Mouse (Mus musculus) kidney, postnatal 0 days (tissue): ENCODE measurements around the gene Gm11127. TPM values are rescaled to one million over a fixed set of nuclear protein-coding genes. Genes with fewer than 3 reads are reported as not detected.
A peak's percentile ranks its signal among the peaks of the same experiment; 100 is the strongest.
"Not testable (repeated sequence)": the region's sequence is repeated elsewhere in the genome, so short reads cannot be mapped to it uniquely, and the experiment has no call there.

ENCODE experiments used
- ATAC-seq: fragments of 200-750 bp; cut with Nextera tagmentation; replicated peaks from 2 replicates; pipeline ENCODE4 v1.8.0; 2017; ENCODE audit warnings: low read depth, moderate number of reproducible peaks, moderate TSS enrichment, moderate library complexity; ENCODE audit not compliant: low FRiP score
- DNase-seq: peaks from one replicate; pipeline ENCODE4 v3.0.0-alpha.2; 2016; ENCODE audit warnings: low spot score
- H3K27ac ChIP-seq: fragments of 300-500 bp; sonication (generic); 2 replicates; pipeline ENCODE4 v1.5.1; 2014; ENCODE audit warnings: mild to moderate bottlenecking
- H3K27me3 ChIP-seq: fragments of 300-500 bp; sonication (generic); 2 replicates; pipeline ENCODE4 v1.6.1; 2014; ENCODE audit warnings: low read length, mixed read lengths; ENCODE audit not compliant: insufficient read depth
- H3K36me3 ChIP-seq: fragments of 300-500 bp; sonication (generic); 2 replicates; pipeline ENCODE4 v1.6.1; 2014; ENCODE audit warnings: low read length, mixed read lengths; ENCODE audit not compliant: insufficient read depth
- H3K4me1 ChIP-seq: fragments of 300-500 bp; sonication (generic); replicated peaks from 2 replicates; pipeline ENCODE4 v1.6.1; 2014; ENCODE audit warnings: antibody characterized with exemption, low read length, mixed read lengths; ENCODE audit not compliant: insufficient read depth
- H3K4me2 ChIP-seq: fragments of 300-500 bp; sonication (generic); 2 replicates; pipeline ENCODE4 v1.6.1; 2014; ENCODE audit warnings: mild to moderate bottlenecking, low read length, moderate library complexity, mixed read lengths
- H3K4me3 ChIP-seq: fragments of 300-500 bp; sonication (generic); replicated peaks from 2 replicates; pipeline ENCODE4 v1.5.1; 2014; ENCODE audit warnings: low read depth, low read length
- H3K9ac ChIP-seq: fragments of 300-500 bp; sonication (generic); 2 replicates; pipeline ENCODE4 v1.6.1; 2014; ENCODE audit warnings: low read depth, low read length
- H3K9me3 ChIP-seq: fragments of 300-500 bp; sonication (generic); replicated peaks from 2 replicates; pipeline ENCODE4 v1.6.1; 2016; ENCODE audit warnings: low read length, inconsistent platforms, mixed read lengths
- CTCF ChIP-seq: IDR thresholded peaks from 2 replicates; pipeline ENCODE4 v1.5.1; 2016; ENCODE audit warnings: antibody characterized with exemption, low read depth, mild to moderate bottlenecking, moderate library complexity
- WGBS: fragments of 180-500 bp; shearing (Covaris S2); extraction: QIAGEN DNeasy Blood & Tissue Kit; methylation state at CpG from one replicate; pipeline ENCODE4 v1.1.7; 2014; 5-methylcytosine and 5-hydroxymethylcytosine counted together
- polyA plus RNA-seq: library from polyadenylated mRNA; unstranded; fragments of >200 nt; fragmentation: Nextera tagmentation; extraction: Ambion mirVana; gene quantifications from 2 replicates; pipeline ENCODE4 v1.2.1, GENCODE M21; 2015

Gm11127 gene
- polyA plus RNA-seq, 1 experiment from 2014 or later = 0.22 TPM

DNA sequence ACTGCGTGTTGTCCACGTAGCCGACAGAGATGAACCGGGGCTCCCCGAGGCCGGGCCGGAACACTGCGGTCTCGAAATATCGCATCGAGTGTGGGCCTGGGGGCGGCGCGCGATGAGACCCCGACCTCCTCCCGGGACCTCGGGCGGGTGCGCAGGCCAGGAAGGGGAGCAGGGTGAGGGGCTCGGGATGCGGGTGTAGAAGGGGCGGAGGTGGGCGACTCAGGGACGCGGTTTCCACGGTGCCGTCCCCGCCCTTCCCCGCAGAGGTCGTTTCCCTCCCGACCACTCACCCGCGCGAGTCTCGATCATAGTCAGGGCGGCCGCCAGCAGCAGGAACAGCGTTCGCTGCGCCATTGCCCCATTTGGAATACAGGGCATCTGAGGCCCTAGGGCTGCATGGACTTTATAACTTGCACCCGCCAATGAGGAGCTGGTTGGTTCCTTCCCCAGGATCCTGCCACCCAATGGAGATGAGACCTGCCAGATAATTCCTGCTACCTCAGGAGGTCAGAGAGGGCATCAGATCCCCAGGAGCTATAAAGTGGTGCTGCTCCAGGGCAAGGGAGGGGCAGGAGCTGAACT lies 25.8 kb upstream of the Gm11127 start:
- H3K9ac ChIP-seq = peak overlapping the region; percentile 42; the same call in 1 of the 2 replicates
- no peak for DNase-seq
- WGBS = under 1% methylated on average over 29 of the region's 42 CpGs
- no peaks in the 10 kb centered on the region for H3K36me3 ChIP-seq
- peak overlapping the region; percentile 46 for H3K4me3 ChIP-seq
- 0 out of 2 replicates have a peak, but pooled peaks cover 5% of the 10 kb centered on the region for H3K4me1 ChIP-seq
- no peak for TF ChIP-seq CTCF
- H3K9me3 ChIP-seq = no peaks in the 10 kb centered on the region
- peaks cover 8% of the 10 kb centered on the region for H3K27me3 ChIP-seq
- H3K27ac ChIP-seq = no peak overlapping the region
- H3K4me2 ChIP-seq = peak overlapping the region; percentile 78
- ATAC-seq = peak; percentile 45; the same call in 1 of the 2 replicates

- H3K4me3 ChIP-seq = peak overlapping the region; percentile 46
- peak; percentile 83 for ATAC-seq
- DNase-seq = peak; percentile 62
- no peak overlapping the region for H3K27ac ChIP-seq
- no peak for TF ChIP-seq CTCF
- no peaks in the 10 kb centered on the region for H3K9me3 ChIP-seq
- H3K36me3 ChIP-seq = no peaks in the 10 kb centered on the region
- WGBS = under 1% methylated on average over 46 of the region's 46 CpGs
- peak overlapping the region; percentile 78 for H3K4me2 ChIP-seq
- H3K4me1 ChIP-seq = 0 out of 2 replicates have a peak, but pooled peaks cover 5% of the 10 kb centered on the region
- peak overlapping the region; percentile 42; the same call in 1 of the 2 replicates for H3K9ac ChIP-seq
- H3K27me3 ChIP-seq = peaks cover 8% of the 10 kb centered on the region
Observed at GRCm38 (mm10) chr17:36083266-36083869, 25.2 kb upstream of the Gm11127 start.

GRCm38 (mm10) chr17:36082519-36083232 lies 24.5 kb upstream of the Gm11127 start:
- H3K36me3 ChIP-seq, H3K9ac ChIP-seq, H3K27me3 ChIP-seq, ATAC-seq, H3K4me1 ChIP-seq, H3K9me3 ChIP-seq, H3K27ac ChIP-seq, DNase-seq: not testable (repeated sequence)
- H3K4me3 ChIP-seq = peak overlapping the region; percentile 46; the same call in 1 of the 2 replicates
- H3K4me2 ChIP-seq = peak overlapping the region; percentile 78
- WGBS = 67% methylated on average over 3 of the region's 6 CpGs

DNA sequence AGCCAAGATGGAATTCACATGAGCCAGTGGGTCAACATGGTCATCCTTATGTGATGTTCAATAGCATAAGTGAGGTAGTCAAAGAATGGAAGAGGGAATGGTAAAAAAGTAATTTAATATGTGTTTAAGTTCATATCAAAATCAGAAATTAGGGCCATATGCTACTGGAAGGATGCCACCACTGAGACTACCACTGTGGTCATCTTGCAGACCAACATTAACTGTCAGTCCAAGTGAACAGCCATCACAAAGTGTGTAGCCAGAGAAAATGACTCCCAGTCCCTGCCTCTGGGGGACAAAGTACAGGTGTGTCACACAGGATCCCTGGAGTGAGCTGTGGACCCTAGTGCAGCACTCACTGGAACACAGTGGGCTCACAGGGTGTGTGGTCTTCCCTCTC lies 23.7 kb upstream of the Gm11127 start:
- H3K4me1 ChIP-seq, H3K4me3 ChIP-seq, H3K27ac ChIP-seq, H3K36me3 ChIP-seq, H3K9ac ChIP-seq, H3K4me2 ChIP-seq, H3K27me3 ChIP-seq, ATAC-seq, H3K9me3 ChIP-seq, DNase-seq: not testable (repeated sequence)

DNA sequence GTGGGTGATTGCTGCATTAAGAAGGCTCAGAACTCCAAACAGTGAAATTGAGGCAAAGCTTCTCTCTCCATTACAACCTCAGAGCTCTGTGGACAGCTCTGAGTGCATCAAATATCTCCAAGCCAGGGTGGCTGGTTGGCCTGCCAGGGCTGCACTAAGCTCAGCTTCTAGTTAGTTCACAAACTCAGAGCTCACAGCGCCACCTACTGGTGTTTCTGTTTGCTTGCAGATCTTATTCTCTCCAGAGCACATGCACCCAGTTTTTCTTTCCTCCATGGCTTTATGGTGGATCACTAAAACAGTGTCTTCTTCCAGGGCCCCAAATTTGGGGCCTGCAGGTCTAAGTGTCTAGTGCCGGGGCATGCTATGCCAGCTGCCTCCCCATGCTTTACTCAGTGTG lies 2.7 kb upstream of the Gm11127 start:
- no peak overlapping the region for H3K9ac ChIP-seq
- DNase-seq = peak; percentile 84
- no peaks in the 10 kb centered on the region for H3K36me3 ChIP-seq
- no peaks in the 10 kb centered on the region for H3K4me1 ChIP-seq
- WGBS = 38% methylated on average over 2 of the region's 2 CpGs
- H3K27ac ChIP-seq = no peak overlapping the region
- H3K27me3 ChIP-seq = no peaks in the 10 kb centered on the region
- no peak for ATAC-seq
- H3K9me3 ChIP-seq = no peaks in the 10 kb centered on the region
- TF ChIP-seq CTCF = peak; percentile 74
- no peak overlapping the region for H3K4me3 ChIP-seq
- H3K4me2 ChIP-seq = no peak overlapping the region

DNA sequence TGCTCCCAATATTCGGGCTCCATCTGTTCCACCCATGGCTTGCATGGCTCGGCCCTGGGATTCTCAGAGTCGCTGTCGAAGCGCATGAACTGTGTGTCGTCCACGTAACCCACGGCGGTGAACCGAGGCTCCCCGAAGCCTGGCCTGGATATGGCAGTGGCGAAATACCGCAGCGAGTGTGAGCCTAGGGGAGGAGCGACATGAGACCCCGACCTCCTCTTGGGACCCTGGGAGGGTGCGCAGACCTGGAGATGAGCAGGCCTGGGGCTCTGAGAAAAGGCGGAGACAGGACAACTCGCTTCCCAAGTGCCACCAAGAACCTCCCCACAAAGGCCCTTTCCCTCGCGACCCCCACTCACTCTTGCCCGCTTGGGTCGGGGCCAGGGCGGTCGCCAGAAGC lies 244 bp downstream of the Gm11127 start:
- 90% methylated on average over 24 of the region's 25 CpGs for WGBS
- not testable (repeated sequence) for H3K27me3 ChIP-seq, DNase-seq, H3K9ac ChIP-seq, H3K4me1 ChIP-seq, H3K4me3 ChIP-seq, H3K4me2 ChIP-seq, H3K27ac ChIP-seq, H3K9me3 ChIP-seq, ATAC-seq, H3K36me3 ChIP-seq
